ENCODE assay signal across 9 mouse cellular contexts in genomic region chr7:100924674-100925445, GRCm38 (mm10). TPM values are rescaled to one million over a fixed set of nuclear protein-coding genes. Genes with fewer than 3 reads are reported as not detected.
DNase-seq lines count a peak whose midpoint lies in the region; ATAC-seq and TF ChIP-seq lines count a peak whose summit lies in the region.
"Had no signal": no experiment of that assay in that cellular context is flagged by ENCODE, and none has a peak within 500 bp of the region (broad histone marks: within the 10 kb centered on the region; RNA-seq: fewer than 3 reads in every experiment).

No protein-coding gene starts in this region.

- H3K9me3 ChIP-seq in heart, embryonic 12.5 days (replicated peaks) = no peaks in the 10 kb centered on the region
- no peaks in the 10 kb centered on the region for H3K9me3 ChIP-seq in E14TG2a.4 (ENCODE audit: low read length)
- no peaks in the 10 kb centered on the region for H3K9me3 ChIP-seq in limb, embryonic 12.5 days

- H3K27ac ChIP-seq in heart, embryonic 12.5 days (ENCODE audit: poor library complexity, severe bottlenecking) = peak overlapping the region; percentile 69
- peak overlapping the region; percentile 59 for H3K27ac ChIP-seq in embryonic fibroblast, embryonic 13.5 days (ENCODE audit: insufficient read depth, low read length)
- H3K27ac ChIP-seq in limb, embryonic 12.5 days = peak overlapping the region; percentile 67

- no peak for TF ChIP-seq POLR2A in embryonic fibroblast, embryonic 13.5 days (IDR thresholded peaks at IDR 0.05; ENCODE audit: low read depth, low read length)

- ATAC-seq in heart, embryonic 12.5 days (ENCODE audit: insufficient number of reproducible peaks, low FRiP score) = peak; percentile 2; the same call in 1 of the 2 replicates
- no peak for ATAC-seq in limb, embryonic 12.5 days (ENCODE audit: insufficient number of reproducible peaks, insufficient read depth, low FRiP score, low TSS enrichment, low read depth)

- peaks cover 95% of the 10 kb centered on the region for H3K4me1 ChIP-seq in heart, embryonic 12.5 days (replicated peaks)
- H3K4me1 ChIP-seq in E14TG2a.4 (replicated peaks; ENCODE audit: low read depth, low read length) = peaks cover 80% of the 10 kb centered on the region
- peaks cover 21% of the 10 kb centered on the region for H3K4me1 ChIP-seq in embryonic fibroblast, embryonic 13.5 days (ENCODE audit: control insufficient read depth, insufficient read depth, low read length)
- H3K4me1 ChIP-seq in limb, embryonic 12.5 days (replicated peaks) = peaks cover 97% of the 10 kb centered on the region

- TF ChIP-seq CTCF in E14TG2a.4 (conservative IDR thresholded peaks at IDR 0.05; ENCODE audit: low read length) = no peak
- TF ChIP-seq CTCF in embryonic fibroblast, embryonic 13.5 days (IDR thresholded peaks at IDR 0.05; ENCODE audit: borderline replicate concordance, insufficient read depth, low read length) = no peak

- H3K9ac ChIP-seq in heart, embryonic 12.5 days = peak overlapping the region; percentile 57
- peak overlapping the region; percentile 45 for H3K9ac ChIP-seq in limb, embryonic 12.5 days (replicated peaks)

- WGBS in heart, embryonic 12.5 days = 12% methylated on average over 10 of the region's 10 CpGs
- WGBS in limb, embryonic 12.5 days = 15% methylated on average over 10 of the region's 10 CpGs

- no peak for DNase-seq in heart, postnatal 25 days (ENCODE audit: low spot score)
- no peak for DNase-seq in spleen, postnatal 10 days (ENCODE audit: low spot score in 2 of 2)
- DNase-seq in cerebellum, postnatal 36 days = no peak
- no peak for DNase-seq in gastrocnemius, postnatal 14 days
- DNase-seq: cerebellum, adult 11-12 months had no signal

- peaks cover 23% of the 10 kb centered on the region for H3K36me3 ChIP-seq in heart, embryonic 12.5 days
- peaks cover 83% of the 10 kb centered on the region for H3K36me3 ChIP-seq in E14TG2a.4 (ENCODE audit: insufficient read depth, low read length)
- peaks cover 70% of the 10 kb centered on the region for H3K36me3 ChIP-seq in limb, embryonic 12.5 days

- peak overlapping the region; percentile 95 for H3K4me2 ChIP-seq in heart, embryonic 12.5 days
- H3K4me2 ChIP-seq in limb, embryonic 12.5 days = peak overlapping the region; percentile 98

- H3K4me3 ChIP-seq in heart, embryonic 12.5 days = peak overlapping the region; percentile 72; the same call in 1 of the 2 replicates
- peak overlapping the region; percentile 45 for H3K4me3 ChIP-seq in E14TG2a.4 (replicated peaks; ENCODE audit: low read length)
- H3K4me3 ChIP-seq in embryonic fibroblast, embryonic 13.5 days (ENCODE audit: insufficient read depth, low read length) = peak overlapping the region; percentile 60
- peak overlapping the region; percentile 95 for H3K4me3 ChIP-seq in limb, embryonic 12.5 days (replicated peaks)

- intact Hi-C loops in heart, postnatal 25 days (cut with DNase I) = no loop called here
- intact Hi-C loops in gastrocnemius, postnatal 14 days (cut with DNase I; ENCODE audit: low total_unique reads) = no loop called here

- no peaks in the 10 kb centered on the region for H3K27me3 ChIP-seq in heart, embryonic 12.5 days (replicated peaks)
- H3K27me3 ChIP-seq in E14TG2a.4 (ENCODE audit: insufficient read depth, low read length) = peaks cover 29% of the 10 kb centered on the region
- H3K27me3 ChIP-seq in limb, embryonic 12.5 days = no peaks in the 10 kb centered on the region

RNA-seq across cellular contexts. Expression of gene Arhgef17, which starts 7.0 kb away (rescaled TPM):
- 8.7 and 10.6 TPM in 2 replicates for polyA plus RNA-seq in heart, embryonic 12.5 days (2016; fragmentation: Nextera tagmentation; extraction: Ambion mirVana)
- 10 to 100 TPM; 24.0 to 28.8 TPM for total RNA-seq in heart, postnatal 25 days (2021)
- 43.1 and 54.8 TPM in 2 replicates for polyA plus RNA-seq in embryonic fibroblast, embryonic 13.5 days (2011; ENCODE audit: insufficient read length, low read depth, missing spikeins)
- 8.3 and 11.1 TPM in 2 replicates for polyA plus RNA-seq in limb, embryonic 12.5 days (2016; fragmentation: Nextera tagmentation; extraction: Ambion mirVana)
- total RNA-seq in gastrocnemius, postnatal 14 days (2021) = 10 to 100 TPM; 21.9 to 25.7 TPM

RNA-seq across cellular contexts. Expression of gene P2ry6, which starts 49.6 kb away (rescaled TPM):
- 2.3 and 2.6 TPM in 2 replicates for polyA plus RNA-seq in heart, embryonic 12.5 days (2016; fragmentation: Nextera tagmentation; extraction: Ambion mirVana)
- 1 to 10 TPM; 4.4 TPM for total RNA-seq in heart, postnatal 25 days (2021)
- 1.4 and 1.6 TPM in 2 replicates for polyA plus RNA-seq in embryonic fibroblast, embryonic 13.5 days (2011; ENCODE audit: insufficient read length, low read depth, missing spikeins)
- 2.0 and 3.0 TPM in 2 replicates for polyA plus RNA-seq in limb, embryonic 12.5 days (2016; fragmentation: Nextera tagmentation; extraction: Ambion mirVana)
- 1 to 10 TPM; 1.6 to 2.1 TPM for total RNA-seq in gastrocnemius, postnatal 14 days (2021)

Comparison
In these comparisons a context has a peak if more than half of its experiments do, and no peak if none do; other contexts are left out.
1. H3K4me3 ChIP-seq: peak in every context shown above with its lines; median percentile 95 in limb, embryonic 12.5 days; 72 in heart, embryonic 12.5 days; 60 in embryonic fibroblast, embryonic 13.5 days; 45 in E14TG2a.4.